Mouse (Mus musculus): ENCODE data around the gene Cdhr4.

The Cdhr4 gene

DNA sequence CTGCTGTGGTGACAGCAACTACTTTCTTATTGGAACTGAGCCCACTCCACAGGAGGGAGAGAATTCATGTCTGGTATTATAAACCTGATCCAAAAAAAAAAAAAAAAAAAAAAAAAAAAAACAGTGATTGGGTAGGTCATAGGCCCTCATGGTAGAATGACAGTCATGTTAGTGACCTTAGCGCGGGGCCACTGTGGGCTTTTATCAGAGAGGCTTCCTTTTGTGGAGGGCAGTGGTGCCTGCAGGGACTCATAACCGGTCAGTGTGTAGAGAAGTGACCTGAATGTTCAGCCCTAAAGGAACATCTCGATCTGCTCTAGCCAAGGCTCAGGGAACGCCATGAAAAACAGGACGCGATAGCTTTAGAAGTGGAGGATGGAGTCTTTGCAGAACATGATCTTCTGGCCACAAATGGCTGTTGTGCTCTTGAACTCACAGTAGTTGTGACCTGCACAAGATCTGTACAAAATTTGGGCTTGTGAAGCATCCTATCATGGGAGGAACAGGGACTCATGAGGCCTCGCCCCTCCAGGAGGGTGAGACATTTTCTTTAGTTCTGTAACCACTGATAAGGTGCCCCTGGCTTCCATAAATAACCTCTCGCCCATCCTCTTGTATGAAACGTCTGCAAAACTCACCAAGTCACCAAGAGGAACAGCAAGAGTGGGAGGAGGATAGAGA is 17.7 kb upstream of the Cdhr4 start:
- CTCF ChIA-PET, result no interaction called here

DNA sequence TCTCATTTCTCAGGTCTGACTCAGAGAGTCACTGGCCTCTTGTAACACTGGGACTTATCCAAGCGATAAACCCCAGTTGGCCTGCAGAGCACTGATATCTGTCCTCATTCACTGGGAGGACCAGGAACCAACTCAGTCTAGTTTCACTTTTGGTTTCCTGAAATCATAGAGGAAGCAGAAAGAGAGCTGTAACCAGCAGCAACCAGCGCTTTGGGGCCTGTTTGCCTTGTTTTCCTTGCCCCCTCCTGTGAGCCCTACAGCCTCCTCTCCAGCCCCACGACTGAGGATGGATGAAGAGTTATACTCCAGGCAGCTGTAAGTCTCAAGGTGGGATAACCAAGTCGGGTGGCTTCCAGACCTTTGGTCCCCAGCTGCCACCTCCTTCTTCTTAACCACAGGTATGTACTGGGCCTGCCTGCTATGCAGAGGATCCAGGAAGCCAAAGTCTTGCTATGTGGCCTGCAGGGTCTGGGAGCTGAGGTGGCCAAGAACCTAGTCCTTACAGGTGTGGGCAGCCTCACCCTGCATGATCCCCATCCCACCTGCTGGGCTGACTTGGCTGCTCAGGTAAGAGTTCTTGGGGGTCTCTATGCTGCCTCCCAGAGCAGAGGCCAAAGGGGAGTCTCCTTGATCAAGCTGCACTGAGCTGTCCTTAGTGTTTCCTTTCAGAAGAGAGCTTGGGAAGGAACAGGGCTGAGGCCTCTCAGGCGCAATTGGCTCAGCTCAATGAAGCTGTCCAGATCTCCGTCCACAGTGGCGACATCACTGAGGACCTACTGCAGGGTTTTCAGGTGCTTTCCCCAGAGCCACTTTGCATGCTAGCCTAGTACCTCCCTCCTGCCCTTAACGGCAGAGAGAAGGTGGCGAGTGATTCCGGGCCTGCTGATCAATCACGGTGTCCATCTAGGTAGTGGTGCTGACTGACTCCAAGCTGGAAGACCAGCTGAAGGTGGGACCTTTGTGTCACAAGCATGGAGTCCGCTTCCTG is 16.6 kb upstream of the Cdhr4 start, which contains the start of gene Uba7:
Uba7 (plus strand) TSS at position 107 of the 988 bp plus-strand sequence.
- CTCF ChIA-PET, result no interaction called here

DNA sequence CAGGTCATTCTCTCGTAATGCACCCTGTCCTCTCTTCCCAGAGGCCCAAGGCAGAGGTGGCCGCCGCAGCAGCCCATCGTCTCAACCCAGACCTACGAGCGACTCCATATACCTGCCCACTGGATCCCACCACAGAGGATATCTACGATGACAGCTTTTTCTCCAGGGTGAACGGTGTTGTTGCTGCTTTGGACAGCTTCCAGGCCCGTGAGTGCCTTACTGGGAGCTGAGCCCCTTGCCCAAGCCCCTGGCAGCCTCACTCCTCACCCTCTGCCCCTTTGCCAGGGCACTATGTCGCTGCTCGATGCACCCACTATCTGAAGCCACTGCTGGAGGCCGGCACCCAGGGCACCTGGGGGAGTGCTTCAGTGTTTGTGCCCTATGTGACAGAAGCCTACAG is 13.5 kb upstream of the Cdhr4 start:
- CTCF ChIA-PET, result interaction anchor here (0.7 kb wide), 1 partner anchor 9 kb away, joined by 3 read pairs; no protein-coding TSS in a partner anchor

DNA sequence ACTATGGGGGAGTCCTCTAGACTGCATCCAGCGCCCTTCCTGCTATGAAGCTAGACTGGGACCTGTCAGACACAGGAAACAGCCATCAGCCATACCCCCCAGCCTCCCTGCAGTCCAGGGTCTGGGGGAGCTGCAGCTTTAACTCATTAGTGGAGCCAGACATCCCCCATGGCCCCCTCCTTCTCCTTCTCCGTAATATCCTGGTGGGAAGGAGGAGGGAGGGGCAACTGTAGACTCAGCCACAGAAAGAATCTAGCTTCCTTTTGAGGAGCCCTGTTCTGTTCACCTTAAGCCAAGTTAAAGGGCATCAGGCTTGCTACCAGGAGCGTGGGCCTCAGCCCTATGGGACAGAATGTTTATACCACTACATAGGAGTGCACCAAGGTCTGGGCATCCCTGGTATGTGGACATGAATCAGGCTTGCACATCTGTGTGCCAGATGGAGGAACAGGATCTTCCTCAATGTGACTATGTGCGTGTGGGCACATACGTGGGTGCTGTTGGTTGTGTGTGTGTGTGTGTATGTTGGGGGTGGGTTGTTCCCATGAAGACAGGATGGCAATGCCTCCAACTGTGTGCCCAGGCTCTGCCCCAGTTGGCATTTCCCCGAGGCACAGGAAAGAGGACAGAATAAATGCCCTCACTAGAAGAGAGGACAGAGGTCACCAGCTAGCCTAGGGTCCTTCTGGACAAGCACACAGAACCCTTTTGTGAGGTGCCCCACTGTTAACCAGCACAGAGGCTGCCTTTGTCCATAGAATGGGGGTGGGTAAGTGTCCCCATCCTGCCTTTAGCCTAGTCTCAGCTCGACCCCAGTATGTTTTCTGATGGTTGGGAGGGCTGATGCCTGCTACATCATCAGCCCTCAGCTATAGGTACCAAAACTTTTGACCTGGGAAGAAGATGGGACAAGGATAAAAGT is 10.4 kb upstream of the Cdhr4 start:
- CTCF ChIA-PET, result interaction anchor here (1.0 kb wide), 1 partner anchor 10 kb away, joined by 4 read pairs; no protein-coding TSS in a partner anchor

DNA sequence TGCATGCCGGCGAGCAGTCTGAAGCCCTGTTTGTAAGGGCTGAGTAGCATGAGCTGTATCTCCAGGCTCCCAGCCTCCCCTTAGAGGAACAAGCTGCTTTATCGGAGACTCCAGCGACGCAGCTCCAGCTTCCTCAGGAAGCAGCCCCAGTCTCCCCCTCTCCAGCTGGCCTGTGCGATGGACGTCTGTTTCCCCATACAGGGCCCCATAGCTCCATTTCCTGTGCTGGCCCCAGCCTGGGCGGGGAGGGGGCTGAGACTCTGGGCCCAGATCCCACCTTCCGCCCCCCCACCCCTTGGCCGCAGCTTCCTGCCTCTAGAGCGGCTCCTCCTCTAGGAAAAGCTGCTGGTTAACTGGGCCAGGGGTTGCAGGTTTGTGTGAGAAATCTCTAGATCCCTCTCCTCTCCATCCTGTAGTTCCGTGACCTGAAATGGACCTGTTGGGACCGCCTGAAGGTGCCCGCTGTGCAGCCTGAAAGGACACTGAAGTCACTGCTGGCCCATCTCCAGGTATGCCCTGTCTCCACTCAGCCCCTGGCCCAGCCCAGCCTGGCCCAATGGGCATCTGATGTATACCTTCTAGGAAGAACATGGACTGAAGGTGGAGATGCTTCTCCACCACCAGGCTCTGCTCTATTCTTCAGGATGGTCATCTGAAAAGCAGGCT is 9.5 kb upstream of the Cdhr4 start, which contains the start of gene Gm20661:
Gm20661 (plus strand) TSS at position 378 of the 666 bp plus-strand sequence.
- CTCF ChIA-PET, result interaction anchor here (0.6 kb wide), 1 partner anchor 169 kb away, joined by 3 read pairs; no protein-coding TSS in a partner anchor

DNA sequence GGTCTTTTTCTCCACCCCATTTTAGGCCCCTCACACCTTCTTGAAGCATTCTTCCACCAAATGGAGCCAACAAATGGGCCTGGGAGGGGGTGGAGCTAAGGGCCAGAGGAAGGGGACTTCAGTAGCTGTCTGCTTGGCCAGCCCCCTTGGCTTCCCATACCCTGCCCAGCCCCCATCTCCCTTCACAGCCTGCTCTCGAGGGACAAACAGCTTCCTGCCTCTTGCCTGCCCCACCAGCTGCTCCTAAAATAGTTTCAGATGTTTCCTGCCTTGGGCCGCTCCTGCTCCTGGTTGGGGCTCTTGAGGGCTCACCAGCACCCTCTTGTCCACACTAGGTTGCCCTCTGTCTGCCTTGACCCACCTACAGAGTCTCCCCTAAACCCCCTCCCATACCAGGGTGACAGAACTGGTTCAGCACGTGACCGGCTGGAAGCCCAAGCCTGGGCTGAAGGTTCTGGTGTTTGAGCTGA is 8.8 kb upstream of the Cdhr4 start:
- CTCF ChIA-PET, result interaction anchor here (0.6 kb wide), 1 partner anchor 169 kb away, joined by 3 read pairs; no protein-coding TSS in a partner anchor

DNA sequence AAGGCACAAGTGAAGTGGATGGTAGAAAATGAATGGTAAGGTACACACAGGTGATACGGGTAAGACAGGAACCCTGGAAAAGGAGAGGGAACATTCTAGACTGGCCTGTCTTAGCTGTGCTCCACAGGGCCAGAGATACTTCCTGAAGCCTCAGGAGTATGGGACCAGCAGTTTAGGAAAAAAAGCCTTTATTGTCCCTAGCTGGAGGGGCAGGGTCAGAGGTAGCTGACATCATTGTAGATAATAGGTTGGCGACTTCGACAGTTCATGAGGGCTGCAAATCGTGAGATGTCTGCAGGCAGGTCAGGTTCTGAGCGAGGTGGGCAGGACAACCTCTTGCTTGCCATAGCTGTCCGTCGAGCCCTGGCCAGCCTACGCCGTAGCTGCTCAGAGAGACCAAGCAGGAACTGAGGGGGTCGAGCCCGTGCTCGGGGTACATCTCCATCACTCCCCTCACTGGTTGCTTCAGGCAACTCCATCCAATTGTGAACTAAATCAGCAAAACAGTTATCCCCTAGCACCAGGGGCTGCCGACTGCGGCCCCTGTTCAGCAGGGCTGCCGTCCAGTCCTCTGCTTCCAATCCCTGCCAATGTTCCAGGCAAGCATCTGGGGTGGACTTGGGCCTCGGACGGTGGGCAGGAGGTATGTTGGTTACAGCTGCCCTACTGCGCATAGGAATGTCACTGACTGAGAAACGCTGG is 8.1 kb upstream of the Cdhr4 start:
- CTCF ChIA-PET, result no interaction called here

DNA sequence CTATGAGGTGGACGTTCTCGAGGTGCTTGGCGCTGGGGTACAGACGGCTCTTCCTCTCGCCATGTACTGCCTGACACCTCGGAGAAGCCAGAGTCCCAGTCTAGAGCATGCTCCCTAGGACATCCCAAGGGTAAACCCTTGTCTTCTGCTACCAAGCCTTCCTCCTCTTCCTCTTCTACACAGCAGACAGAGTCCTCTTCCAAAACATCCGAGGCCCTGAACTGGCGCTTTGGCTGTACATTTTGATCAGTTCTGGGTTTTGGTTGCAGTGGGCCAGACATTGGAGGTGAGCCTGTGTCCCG is 7.6 kb upstream of the Cdhr4 start:
- CTCF ChIA-PET, result no interaction called here

DNA sequence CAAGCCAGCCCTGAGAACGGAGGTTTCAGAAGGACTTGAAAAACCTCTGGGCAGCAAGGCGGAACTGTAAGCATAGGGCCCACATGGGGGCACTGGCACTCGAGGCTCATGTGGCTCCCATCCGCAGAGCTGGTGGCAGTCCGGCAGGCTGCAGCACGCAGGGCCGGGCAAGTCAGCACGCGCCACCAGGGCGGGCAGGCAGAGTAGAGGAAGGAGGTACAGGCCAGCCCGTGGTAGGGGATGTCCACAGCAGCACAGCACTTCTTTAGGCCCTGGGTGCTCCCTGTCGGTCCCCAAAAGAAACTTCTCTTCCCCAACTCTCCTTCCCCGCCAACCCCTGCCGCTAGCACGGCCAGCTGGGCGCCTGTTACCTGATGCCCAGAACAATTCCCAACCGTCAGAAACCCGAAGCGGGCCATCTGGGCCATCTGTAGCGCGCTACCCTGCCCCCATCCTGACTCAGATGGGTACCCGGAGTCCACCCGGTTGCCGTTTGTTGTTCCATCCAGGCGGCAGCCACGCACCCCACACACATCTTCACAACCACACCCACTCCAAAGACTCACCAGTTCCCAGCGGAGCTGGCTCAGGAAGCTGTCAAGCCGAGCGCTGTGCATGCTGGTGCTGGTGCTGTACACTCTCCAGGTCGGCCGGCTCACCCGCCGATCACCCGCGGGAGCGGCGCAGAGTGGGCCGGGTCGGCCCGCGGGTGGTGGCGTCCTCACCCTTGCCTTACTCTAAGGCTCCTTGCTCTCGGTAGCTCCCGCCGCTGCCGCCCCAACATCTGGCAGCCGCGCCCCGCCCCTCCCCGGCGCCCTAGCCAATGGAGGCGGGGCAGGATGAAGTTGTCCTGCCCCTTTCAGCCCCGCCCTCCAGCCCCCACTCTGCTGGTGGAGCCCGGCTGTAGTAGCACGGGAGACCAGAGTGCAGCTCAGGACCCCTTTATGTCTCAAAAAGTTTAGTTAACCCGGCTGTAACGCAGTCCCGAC is 6.9 kb upstream of the Cdhr4 start, which contains the start of gene Inka1:
Inka1 (minus strand) TSS at position 749 of the 989 bp plus-strand sequence.
- CTCF ChIA-PET, result no interaction called here

DNA sequence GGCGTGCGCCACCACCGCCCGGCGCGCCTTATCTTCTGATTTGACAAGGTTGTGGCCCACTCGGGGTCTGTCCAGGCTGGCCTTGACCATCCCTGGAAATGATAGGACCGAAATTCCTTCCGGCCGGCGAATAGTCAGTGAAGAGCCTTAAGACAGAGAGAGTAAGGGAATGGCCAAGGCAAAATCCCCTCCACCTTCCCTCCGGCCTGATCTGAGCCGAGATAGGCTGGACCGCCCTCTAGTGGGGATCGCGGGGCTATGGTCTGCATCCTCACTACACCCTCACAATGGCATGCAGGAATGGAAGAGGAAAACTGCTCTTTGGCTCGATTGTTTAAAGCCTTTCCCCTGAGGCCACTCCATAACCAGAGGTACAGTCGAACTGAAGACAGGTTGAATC is 5.9 kb upstream of the Cdhr4 start:
- CTCF ChIA-PET, result no interaction called here

DNA sequence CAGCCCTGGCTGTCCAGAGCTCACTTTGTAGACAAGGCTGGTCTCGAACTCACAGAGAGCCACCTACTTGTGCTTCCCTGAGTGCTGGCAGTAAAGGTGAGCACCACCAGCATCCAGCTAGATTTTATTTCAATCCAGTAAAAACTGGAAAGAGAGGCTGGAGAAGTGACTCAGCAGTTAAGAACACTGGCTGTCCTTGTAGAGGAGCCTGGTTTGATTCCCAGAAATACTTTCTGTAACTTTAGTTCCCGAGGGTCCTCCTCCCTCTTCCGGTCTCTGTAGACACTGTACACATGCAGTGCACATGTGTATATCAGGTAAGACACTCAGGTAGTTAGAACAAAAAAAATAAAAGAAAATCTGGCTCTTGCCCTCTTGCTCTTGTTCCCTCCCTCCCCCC is 4.3 kb upstream of the Cdhr4 start:
- CTCF ChIA-PET, result interaction anchor here (0.6 to 1.2 kb wide), 4 partner anchors 9 to 623 kb away, joined by 3 to 8 read pairs (median 3); no protein-coding TSS in a partner anchor

DNA sequence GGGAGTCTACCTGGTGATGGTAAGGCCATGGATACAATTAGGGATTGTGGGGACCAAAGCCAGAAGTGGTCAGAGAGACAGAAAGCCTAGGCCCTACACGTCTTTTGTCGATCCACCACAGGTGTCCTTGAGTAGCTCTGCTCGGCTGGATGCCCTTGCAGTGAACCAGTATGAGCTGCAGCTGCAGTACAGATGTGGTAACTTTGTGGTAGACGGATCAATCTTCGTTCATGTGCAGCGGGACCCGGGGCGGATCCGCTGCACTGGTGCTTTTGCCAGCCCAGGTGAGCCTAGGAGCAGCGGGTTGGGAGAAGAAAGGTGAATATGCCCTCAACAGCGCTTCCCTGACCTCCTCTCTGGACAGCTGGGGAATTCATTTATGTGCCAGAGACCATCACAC is 716 bp downstream of the Cdhr4 start:
- CTCF ChIA-PET, result no interaction called here

DNA sequence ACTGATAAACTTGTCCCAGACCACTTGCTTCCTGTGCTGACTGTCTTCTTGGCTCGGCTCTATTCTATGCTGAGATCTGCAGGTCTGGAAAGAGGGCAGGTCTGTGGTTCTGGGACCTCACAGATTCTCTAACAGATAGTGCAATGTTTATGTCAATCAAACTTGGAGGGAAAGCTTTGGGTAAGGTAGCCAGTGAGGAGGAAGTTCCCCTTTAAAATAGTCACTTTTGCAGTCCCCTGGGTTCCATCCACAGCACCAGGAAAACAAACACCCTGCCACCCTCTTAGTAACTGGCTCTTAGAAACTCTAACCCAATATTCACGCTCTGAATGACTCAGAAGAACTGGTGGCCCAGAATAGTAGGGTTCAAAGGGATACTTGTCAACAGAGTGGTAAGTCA is 2.2 kb downstream of the Cdhr4 start:
- CTCF ChIA-PET, result no interaction called here

DNA sequence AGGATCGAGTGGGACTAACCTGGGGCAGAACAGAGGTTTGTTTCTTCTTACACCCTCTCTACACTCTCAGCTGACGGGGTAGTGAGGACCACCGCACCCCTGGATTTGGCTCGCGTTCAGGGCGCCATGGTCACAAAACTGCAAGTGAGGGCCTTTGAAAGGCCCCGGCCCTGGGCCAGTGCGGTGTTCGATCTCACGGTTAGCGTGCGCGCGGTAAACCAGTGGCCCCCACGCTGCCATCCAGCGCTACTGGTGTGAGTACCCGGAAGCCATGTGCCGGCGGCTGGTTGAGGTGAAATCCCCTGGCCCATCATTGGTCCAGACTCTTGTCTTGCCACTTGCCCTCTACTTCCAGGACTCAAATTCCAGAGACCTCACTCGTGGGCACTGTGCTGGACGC is 3.2 kb downstream of the Cdhr4 start:
- CTCF ChIA-PET, result no interaction called here

DNA sequence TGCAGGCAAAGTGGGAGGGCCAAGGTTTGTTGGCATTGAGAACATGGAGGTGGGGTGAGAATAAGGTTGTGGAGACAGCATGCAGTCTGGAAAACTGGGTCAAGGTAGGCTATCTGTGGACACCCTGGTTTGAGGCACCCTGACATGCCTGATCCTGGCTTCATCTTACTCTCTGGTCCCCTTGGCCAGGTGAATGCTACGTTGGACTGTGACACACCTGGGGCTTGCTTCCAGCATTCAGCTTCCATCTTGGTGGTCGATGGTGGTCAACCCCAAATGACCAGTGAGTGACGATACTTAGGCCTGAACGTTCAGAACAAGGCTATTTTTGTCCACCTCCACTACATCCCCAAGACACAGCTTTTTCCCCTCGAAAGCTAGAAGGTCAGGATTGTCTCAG is 3.8 kb downstream of the Cdhr4 start, which contains the start of gene Gm20662:
Gm20662 (plus strand) TSS at position 301 of the 400 bp plus-strand sequence.
- CTCF ChIA-PET, result no interaction called here

DNA sequence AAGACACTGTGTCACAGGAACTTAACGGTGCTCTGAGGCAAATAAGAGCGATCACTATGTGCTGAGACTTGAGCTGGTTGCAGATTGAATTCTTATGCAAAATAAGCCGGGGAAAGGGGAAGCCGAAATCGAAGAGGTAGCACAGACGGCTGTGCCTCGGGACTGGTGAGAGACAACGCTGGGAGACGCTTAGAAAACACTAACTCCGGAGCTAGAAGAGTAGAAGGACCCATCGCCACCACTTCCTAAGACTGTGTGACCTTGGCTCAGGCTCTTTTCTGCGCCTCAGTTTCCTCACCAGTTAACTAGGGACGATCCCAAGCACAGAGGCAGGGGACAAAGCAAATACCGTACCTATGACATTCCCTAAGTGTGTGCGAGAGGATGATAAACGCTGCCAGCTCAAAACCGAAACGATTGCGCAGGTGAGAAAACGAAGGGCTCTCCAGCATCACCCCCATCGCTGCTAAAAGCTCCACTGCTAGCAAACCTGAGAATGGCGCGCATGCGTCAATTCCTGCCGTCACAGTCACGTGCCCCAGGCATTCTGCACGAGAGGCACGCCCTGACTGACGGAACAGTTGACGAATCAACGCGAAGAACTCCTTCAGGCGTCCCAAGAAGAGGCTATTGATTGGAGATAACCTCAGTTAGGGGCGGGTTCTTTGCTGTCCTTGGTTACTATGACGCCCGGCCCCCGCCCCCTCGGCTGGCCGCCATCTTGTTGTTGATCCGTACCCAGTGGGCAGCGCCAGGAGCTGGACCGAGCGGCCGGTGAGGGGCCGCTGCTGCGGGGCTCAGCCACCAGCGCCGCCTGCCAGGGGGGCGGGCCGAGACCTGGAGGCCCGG is 9.8 kb downstream of the Cdhr4 start, which contains the start of gene Ip6k1:
Ip6k1 (plus strand) TSS at position 580 of the 849 bp plus-strand sequence.
- CTCF ChIA-PET, result interaction anchor here (0.5 kb wide), 1 partner anchor 26 kb away, joined by 4 read pairs; no protein-coding TSS in a partner anchor

DNA sequence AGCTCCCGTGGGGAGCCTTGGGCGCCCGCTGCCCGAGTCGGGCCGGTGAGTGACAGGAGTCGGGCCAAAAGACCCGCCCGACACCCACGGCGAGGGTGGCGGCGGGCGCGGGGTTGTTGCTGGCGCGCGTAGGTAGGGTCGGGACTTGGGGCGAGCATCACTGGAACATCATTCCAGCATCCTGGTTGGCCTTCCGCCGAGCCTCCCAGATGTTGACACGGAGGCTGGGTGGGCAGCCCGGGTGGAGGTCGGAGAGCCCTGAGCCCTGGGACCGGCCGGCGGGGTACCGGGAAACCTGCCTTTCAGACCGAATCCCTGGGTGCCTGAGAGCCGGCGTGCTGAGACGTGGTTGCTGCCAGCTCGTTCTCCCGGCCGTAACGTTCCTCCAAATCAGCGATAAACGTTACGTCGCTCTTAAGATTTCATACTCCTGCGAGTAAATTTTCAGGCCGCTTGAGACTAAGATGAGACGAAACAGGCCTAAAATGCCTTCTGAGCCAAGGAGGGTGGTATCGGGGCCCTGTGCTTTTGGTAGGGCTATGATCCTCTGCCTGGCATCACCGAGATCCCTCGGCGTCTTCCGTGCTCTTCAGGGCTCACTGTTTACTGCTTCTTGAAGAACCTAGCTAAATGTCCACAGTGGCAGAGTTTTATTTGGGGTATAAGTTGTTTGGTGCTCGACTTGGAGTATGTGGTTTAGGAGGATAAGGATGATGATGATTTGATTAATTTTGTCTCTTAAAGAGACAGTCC is 10.7 kb downstream of the Cdhr4 start:
- CTCF ChIA-PET, result interaction anchor here (1.1 kb wide), 1 partner anchor 19 kb away, joined by 4 read pairs; no protein-coding TSS in a partner anchor
